Mouse (Mus musculus): Measurements from ENCODE around the gene Nedd9.

DNA sequence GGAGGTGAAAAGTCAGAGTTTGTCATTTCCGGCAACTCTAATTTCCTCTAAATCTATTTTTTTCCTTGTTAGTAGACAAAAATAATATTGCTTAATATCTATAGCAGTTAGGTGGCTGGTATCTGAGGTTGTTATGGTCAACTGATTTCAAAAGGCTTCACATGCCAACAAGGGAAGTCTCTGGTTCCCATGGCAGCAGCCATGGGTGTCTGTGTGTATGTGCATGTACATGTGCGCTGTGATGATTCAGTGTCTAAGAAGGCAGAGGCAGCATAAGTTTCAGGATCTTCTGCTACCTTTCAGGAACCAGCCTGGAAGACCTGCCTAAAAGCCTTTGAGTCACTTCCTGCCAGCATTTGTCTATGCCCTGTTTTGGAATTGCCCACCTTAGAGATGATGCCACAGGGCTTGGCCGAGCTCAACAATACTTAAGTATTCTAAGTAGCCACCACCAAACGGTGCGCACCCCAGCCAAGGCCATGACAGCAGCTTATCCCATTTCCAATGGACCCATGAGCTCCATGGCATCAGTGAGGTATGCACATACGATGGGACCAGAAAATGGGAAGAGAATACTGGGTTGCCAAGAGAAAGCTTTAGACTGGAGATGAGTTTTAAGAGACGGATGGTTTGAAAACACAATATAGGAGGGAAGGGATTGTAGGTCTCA lies 155.4 kb downstream of the Nedd9 start:
- TF ChIP-seq CTCF (IDR thresholded peaks at IDR 0.05; ENCODE audit: borderline replicate concordance, control insufficient read depth, extremely low read depth, insufficient read depth, low read length, poor library complexity) (no peak), POLR2A (IDR thresholded peaks at IDR 0.05; ENCODE audit: control insufficient read depth, extremely low read depth, insufficient read depth, low read length, poor library complexity) (no peak)

Measured in thymus, adult 2 months (tissue).